Mouse (Mus musculus): ENCODE measurements around the gene Phyhipl. TPM values are rescaled to one million over a fixed set of nuclear protein-coding genes. Genes with fewer than 3 reads are reported as not detected.
A peak's percentile ranks its signal among the peaks of the same experiment; 100 is the strongest.

Phyhipl gene
- 162 and 174 TPM in 2 replicates for polyA plus RNA-seq (2015; fragmentation: Nextera tagmentation; extraction: Ambion mirVana)

DNA sequence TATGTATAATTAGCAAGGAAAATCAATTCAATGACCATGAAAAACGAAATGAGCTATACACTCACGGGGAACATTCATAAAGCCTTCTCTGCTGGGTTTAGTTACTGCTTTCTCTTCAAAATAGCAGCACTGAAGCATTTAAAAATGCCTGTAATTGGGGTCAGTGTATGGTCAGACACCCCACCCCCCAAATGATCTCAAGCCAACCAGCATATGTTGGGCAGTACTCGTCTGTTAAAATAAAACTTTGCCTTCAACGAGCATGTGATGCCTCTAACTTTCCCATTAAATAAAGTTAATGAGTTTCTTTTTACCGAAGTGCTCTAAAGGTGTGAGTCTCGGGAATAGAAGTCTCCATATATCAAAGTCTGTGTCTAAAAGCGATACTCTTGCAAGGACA is at the start of gene Phyhipl:
TSS of gene Phyhipl (minus strand) at position 138 of the 400 bp plus-strand sequence.
- Histone ChIP-seq H3K9ac (replicated peaks) (no peak within 1 kb of the TSS), H3K27me3 (0 out of 2 replicates have a peak, but pooled peaks cover 4% of the 10 kb centered on the region), H3K4me2 (replicated peaks) (no peak within 1 kb of the TSS), H3K9me3 (no peaks in the 10 kb centered on the region), H3K4me3 (replicated peaks) (no peak within 1 kb of the TSS), H3K4me1 (replicated peaks) (peaks cover 20% of the 10 kb centered on the region), H3K36me3 (no peaks in the 10 kb centered on the region), H3K27ac (no peak within 1 kb of the TSS)
- no peak for ATAC-seq
- WGBS, result 60% methylated on average over 7 of the region's 7 CpGs

- Histone ChIP-seq H3K9ac (replicated peaks) (no peak overlapping the region), H3K9me3 (no peaks in the 10 kb centered on the region), H3K4me2 (replicated peaks) (no peak overlapping the region), H3K36me3 (no peaks in the 10 kb centered on the region), H3K4me1 (replicated peaks) (no peaks in the 10 kb centered on the region), H3K4me3 (replicated peaks) (no peak overlapping the region), H3K27ac (no peak overlapping the region), H3K27me3 (no peaks in the 10 kb centered on the region)
- 53% methylated on average over 6 of the region's 6 CpGs for WGBS
- ATAC-seq, result no peak
These were observed 47.4 kb upstream of the Phyhipl start for GRCm38 (mm10) chr10:70703211-70703610.

DNA sequence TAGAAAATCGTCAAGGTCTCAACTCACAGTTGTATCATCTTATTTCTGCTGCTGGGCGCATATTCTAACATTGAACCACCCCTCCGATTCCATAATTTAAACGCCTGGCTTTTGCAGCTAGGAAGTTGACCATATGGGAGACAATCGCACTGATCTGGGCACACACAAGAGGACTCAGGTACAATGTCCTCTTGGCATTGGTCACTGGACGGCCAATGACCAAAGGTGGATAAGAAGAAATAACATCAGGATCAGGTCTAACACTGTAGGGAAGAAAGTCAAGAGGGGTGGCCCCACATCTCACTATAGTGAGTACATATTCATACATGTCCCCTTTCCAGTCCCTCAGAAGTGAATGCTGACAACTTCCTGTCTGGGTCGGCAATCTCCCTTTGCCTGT is 43.8 kb upstream of the Phyhipl start:
- no peak for ATAC-seq
- no peaks in the 10 kb centered on the region for H3K36me3 ChIP-seq
- no peak overlapping the region for H3K9ac ChIP-seq (replicated peaks)
- no peak overlapping the region for H3K4me2 ChIP-seq (replicated peaks)
- WGBS, result 94% methylated on average over 7 of the region's 7 CpGs
- H3K4me3 ChIP-seq (replicated peaks), result no peak overlapping the region
- H3K27ac ChIP-seq, result no peak overlapping the region
- H3K27me3 ChIP-seq, result no peaks in the 10 kb centered on the region
- H3K4me1 ChIP-seq (replicated peaks), result no peaks in the 10 kb centered on the region
- no peaks in the 10 kb centered on the region for H3K9me3 ChIP-seq

DNA sequence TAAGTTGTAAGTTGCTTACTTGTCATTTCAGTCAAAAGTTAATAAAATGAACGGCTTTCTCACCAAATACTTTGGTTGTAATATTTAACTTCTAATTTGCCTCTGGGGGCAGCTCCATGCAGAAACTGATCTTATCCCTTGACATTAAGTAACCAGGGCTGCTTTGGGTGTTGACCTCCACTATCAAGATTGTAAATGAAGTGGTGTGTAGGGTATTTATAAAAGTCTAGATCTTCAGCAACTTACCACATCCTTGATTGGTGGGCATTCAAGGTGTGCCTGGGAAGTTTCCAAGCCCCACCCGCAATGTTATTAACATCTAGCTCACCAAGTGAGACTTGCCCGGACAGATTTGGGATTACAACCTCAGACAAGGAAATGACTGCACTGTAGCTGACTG is 42.2 kb upstream of the Phyhipl start:
- H3K27ac ChIP-seq, result no peak overlapping the region
- WGBS, result 96% methylated on average over 3 of the region's 3 CpGs
- H3K4me1 ChIP-seq (replicated peaks), result no peaks in the 10 kb centered on the region
- ATAC-seq, result no peak
- no peak overlapping the region for H3K4me2 ChIP-seq (replicated peaks)
- H3K4me3 ChIP-seq (replicated peaks), result no peak overlapping the region
- H3K36me3 ChIP-seq, result no peaks in the 10 kb centered on the region
- H3K9me3 ChIP-seq, result no peaks in the 10 kb centered on the region
- no peaks in the 10 kb centered on the region for H3K27me3 ChIP-seq
- H3K9ac ChIP-seq (replicated peaks), result no peak overlapping the region

DNA sequence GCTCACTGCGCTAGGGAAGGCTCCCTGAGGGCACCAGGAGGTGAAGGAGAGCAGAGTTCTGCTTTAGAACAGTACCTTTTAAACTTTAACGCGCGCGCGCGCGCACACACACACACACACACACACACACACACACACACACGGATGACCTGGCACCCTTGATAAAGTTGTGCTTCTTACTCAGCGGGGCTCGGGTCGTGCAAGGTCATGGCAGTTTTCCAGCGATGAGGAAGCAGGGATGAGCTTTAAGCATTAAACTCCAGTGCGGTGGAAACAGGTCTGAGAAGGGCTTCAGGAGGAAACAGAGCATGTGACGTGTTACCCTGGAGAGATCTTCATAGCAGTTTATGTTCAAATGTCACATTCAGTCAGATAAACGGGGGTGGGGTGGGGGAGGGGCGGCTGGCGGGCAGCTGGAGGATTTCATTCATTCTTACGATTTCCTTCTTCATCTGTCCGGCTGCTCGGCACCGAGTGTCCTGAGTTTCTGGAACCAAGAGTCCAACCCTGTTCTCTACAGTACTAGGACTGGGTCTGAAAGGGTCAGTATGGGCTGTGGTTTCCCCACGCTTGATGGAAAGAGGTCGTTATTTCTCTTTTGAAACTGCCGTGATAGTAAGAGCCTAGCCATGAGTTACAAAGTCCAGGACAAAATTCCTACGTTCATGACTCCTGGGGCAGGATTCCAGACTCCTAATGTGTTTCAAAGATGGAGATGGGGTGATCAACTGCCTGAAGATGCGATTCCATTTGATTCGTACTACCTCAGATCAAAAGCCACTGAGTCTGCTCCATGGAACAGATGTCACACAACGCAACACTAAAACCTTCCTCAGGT is 41.2 kb upstream of the Phyhipl start:
- ATAC-seq, result no peak
- Histone ChIP-seq H3K4me3 (replicated peaks) (no peak overlapping the region), H3K4me1 (replicated peaks) (no peaks in the 10 kb centered on the region), H3K4me2 (replicated peaks) (no peak overlapping the region), H3K9ac (replicated peaks) (no peak overlapping the region), H3K9me3 (no peaks in the 10 kb centered on the region), H3K27me3 (no peaks in the 10 kb centered on the region), H3K36me3 (no peaks in the 10 kb centered on the region), H3K27ac (no peak overlapping the region)
- whole genome bisulfite sequencing, result 86% methylated on average over 29 of the region's 29 CpGs

GRCm38 (mm10) chr10:70689346-70689745 is 33.6 kb upstream of the Phyhipl start:
- Histone ChIP-seq H3K9me3 (peaks cover 4% of the 10 kb centered on the region; the same call in 1 of the 2 replicates), H3K36me3 (no peaks in the 10 kb centered on the region), H3K9ac (replicated peaks) (no peak overlapping the region), H3K4me2 (replicated peaks) (no peak overlapping the region), H3K4me3 (replicated peaks) (no peak overlapping the region), H3K27ac (no peak overlapping the region), H3K27me3 (no peaks in the 10 kb centered on the region), H3K4me1 (replicated peaks) (peaks cover 12% of the 10 kb centered on the region)
- ATAC-seq, result no peak
- 90% methylated on average over 6 of the region's 6 CpGs for WGBS

DNA sequence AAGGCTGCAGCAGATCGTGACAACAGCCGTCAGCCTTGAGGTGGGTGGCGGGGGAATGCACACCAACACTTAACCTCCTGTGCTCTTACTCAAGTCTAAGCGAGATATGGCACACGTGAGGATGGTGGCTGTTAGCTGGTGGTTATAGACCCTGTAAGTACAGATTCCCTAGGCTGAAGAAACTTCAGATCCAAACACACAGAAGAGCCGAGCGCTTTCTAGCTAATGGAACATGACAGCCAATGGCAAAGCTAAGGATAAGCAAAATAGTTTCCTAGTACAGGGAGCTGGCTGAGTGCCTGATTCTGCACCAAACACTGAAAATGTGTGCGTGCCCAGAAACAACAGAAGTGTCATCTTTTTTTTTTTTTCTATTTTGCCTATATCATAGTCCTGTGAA is 33.1 kb upstream of the Phyhipl start:
- Histone ChIP-seq H3K27ac (no peak overlapping the region), H3K9ac (replicated peaks) (no peak overlapping the region), H3K27me3 (no peaks in the 10 kb centered on the region), H3K9me3 (peaks cover 4% of the 10 kb centered on the region; the same call in 1 of the 2 replicates), H3K4me1 (replicated peaks) (peaks cover 12% of the 10 kb centered on the region), H3K4me3 (replicated peaks) (no peak overlapping the region), H3K36me3 (no peaks in the 10 kb centered on the region), H3K4me2 (replicated peaks) (no peak overlapping the region)
- 67% methylated on average over 8 of the region's 8 CpGs for WGBS
- ATAC-seq, result no peak

GRCm38 (mm10) chr10:70686941-70687703 is 31.4 kb upstream of the Phyhipl start:
- Histone ChIP-seq H3K9me3 (peaks cover 4% of the 10 kb centered on the region; the same call in 1 of the 2 replicates), H3K4me1 (replicated peaks) (peaks cover 12% of the 10 kb centered on the region), H3K9ac (replicated peaks) (no peak overlapping the region), H3K4me3 (replicated peaks) (no peak overlapping the region), H3K36me3 (no peaks in the 10 kb centered on the region), H3K4me2 (replicated peaks) (no peak overlapping the region), H3K27me3 (no peaks in the 10 kb centered on the region), H3K27ac (peak overlapping the region; percentile 40; the same call in 1 of the 2 replicates)
- 44% methylated on average over 11 of the region's 11 CpGs for WGBS
- peak; percentile 28 for ATAC-seq

- H3K27me3 ChIP-seq, result no peaks in the 10 kb centered on the region
- no peak overlapping the region for H3K4me3 ChIP-seq (replicated peaks)
- H3K27ac ChIP-seq, result peak overlapping the region; percentile 40; the same call in 1 of the 2 replicates
- WGBS, result 2% methylated on average over 3 of the region's 3 CpGs
- ATAC-seq, result peak; percentile 82
- H3K36me3 ChIP-seq, result no peaks in the 10 kb centered on the region
- H3K9me3 ChIP-seq, result peaks cover 4% of the 10 kb centered on the region; the same call in 1 of the 2 replicates
- H3K4me1 ChIP-seq (replicated peaks), result peaks cover 12% of the 10 kb centered on the region
- no peak overlapping the region for H3K4me2 ChIP-seq (replicated peaks)
- H3K9ac ChIP-seq (replicated peaks), result no peak overlapping the region
These were observed 30.7 kb upstream of the Phyhipl start for GRCm38 (mm10) chr10:70686505-70686904.

DNA sequence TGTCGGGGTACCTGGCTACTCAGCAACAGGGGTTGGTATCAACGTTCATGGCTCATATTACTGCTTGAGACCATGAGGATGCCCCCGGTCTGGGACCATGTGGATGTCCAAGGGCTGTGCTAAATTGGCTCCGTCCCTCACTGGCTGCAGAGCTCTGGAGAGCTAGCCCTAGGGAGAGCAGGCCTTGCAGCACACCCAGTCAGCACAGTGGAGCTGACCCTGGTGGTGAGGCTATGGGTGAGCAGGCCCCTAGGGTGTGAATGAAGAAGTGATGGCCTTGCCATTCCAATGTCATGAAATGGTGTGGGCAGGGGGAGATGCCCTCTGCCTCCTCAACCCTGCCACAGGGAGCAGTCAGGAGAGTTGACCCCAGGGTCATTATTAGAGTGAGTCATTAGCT is 27.7 kb upstream of the Phyhipl start:
- no peak overlapping the region for H3K27ac ChIP-seq
- H3K9ac ChIP-seq (replicated peaks), result no peak overlapping the region
- no peak overlapping the region for H3K4me2 ChIP-seq (replicated peaks)
- no peaks in the 10 kb centered on the region for H3K36me3 ChIP-seq
- peaks cover 12% of the 10 kb centered on the region for H3K4me1 ChIP-seq (replicated peaks)
- peaks cover 4% of the 10 kb centered on the region; the same call in 1 of the 2 replicates for H3K9me3 ChIP-seq
- no peaks in the 10 kb centered on the region for H3K27me3 ChIP-seq
- WGBS, result 91% methylated on average over 4 of the region's 4 CpGs
- no peak overlapping the region for H3K4me3 ChIP-seq (replicated peaks)
- ATAC-seq, result no peak

DNA sequence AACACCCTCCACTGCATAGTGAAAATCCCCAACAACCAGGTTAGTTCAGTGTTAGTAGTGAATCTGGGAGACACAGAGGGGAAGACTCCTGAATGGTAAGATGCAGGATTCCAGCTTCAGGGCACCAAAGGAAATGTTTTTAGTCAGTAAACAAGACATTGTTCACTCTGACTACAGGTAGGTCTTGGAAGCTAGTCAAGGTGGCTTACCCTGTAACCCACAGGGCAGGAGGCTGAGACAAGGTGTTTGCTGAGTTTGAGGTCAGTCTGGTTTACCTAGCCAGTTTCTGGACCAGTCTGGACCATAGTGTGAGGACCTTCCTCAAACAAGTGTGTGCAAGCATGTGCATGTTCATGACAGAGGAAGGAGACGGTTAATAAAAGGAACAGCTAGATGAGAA is 22.2 kb upstream of the Phyhipl start:
- Histone ChIP-seq H3K9me3 (no peaks in the 10 kb centered on the region), H3K9ac (replicated peaks) (no peak overlapping the region), H3K27ac (no peak overlapping the region), H3K27me3 (no peaks in the 10 kb centered on the region), H3K4me3 (replicated peaks) (no peak overlapping the region), H3K36me3 (no peaks in the 10 kb centered on the region), H3K4me1 (replicated peaks) (no peaks in the 10 kb centered on the region), H3K4me2 (replicated peaks) (no peak overlapping the region)
- 97% methylated on average over 1 of the region's 1 CpGs for WGBS
- no peak for ATAC-seq

GRCm38 (mm10) chr10:70656272-70656671 is 507 bp upstream of the Phyhipl start:
- Histone ChIP-seq H3K27ac (no peak overlapping the region), H3K4me3 (replicated peaks) (no peak overlapping the region), H3K9ac (replicated peaks) (no peak overlapping the region), H3K4me1 (replicated peaks) (peaks cover 20% of the 10 kb centered on the region), H3K36me3 (no peaks in the 10 kb centered on the region), H3K9me3 (no peaks in the 10 kb centered on the region), H3K27me3 (0 out of 2 replicates have a peak, but pooled peaks cover 4% of the 10 kb centered on the region), H3K4me2 (replicated peaks) (no peak overlapping the region)
- WGBS, result 47% methylated on average over 6 of the region's 6 CpGs
- ATAC-seq, result no peak
